Mouse (Mus musculus) limb, embryonic 14.5 days (tissue): ENCODE results near the gene Sec14l5. TPM values are rescaled to one million over a fixed set of nuclear protein-coding genes. Genes with fewer than 3 reads are reported as not detected.
"Not testable (repeated sequence)": the region's sequence is repeated elsewhere in the genome, so short reads cannot be mapped to it uniquely, and the experiment has no call there.

ENCODE experiments used
- ATAC-seq: fragments of 200-750 bp; cut with Nextera tagmentation; 2 replicates; pipeline ENCODE4 v1.8.0; 2017; ENCODE audit warnings: low read depth, moderate number of reproducible peaks, moderate TSS enrichment; ENCODE audit not compliant: low FRiP score
- DNase-seq: peaks from one replicate; pipeline ENCODE4 v3.0.0-alpha.2; 2015; ENCODE audit warnings: low spot score
- H3K27ac ChIP-seq: fragments of 300-500 bp; sonication (generic); replicated peaks from 2 replicates; pipeline ENCODE4 v1.5.1; 2014; ENCODE audit warnings: low read depth, mild to moderate bottlenecking, low read length, moderate library complexity, mixed read lengths
- H3K27me3 ChIP-seq: fragments of 300-500 bp; sonication (generic); 2 replicates; pipeline ENCODE4 v1.6.1; 2014; ENCODE audit warnings: low read length, mixed read lengths; ENCODE audit not compliant: control insufficient read depth, insufficient read depth
- H3K36me3 ChIP-seq: fragments of 300-500 bp; sonication (generic); 2 replicates; pipeline ENCODE4 v1.6.1; 2014; ENCODE audit warnings: mild to moderate bottlenecking, low read length, moderate library complexity, mixed read lengths; ENCODE audit not compliant: control insufficient read depth, insufficient read depth
- H3K4me1 ChIP-seq: fragments of 300-500 bp; sonication (generic); 2 replicates; pipeline ENCODE4 v1.6.1; 2014; ENCODE audit warnings: antibody characterized with exemption, low read length, mixed read lengths; ENCODE audit not compliant: control insufficient read depth, insufficient read depth
- H3K4me2 ChIP-seq: fragments of 300-500 bp; sonication (generic); replicated peaks from 2 replicates; pipeline ENCODE4 v1.6.1; 2014; ENCODE audit warnings: low read depth, mild to moderate bottlenecking, low read length, moderate library complexity; ENCODE audit not compliant: severe bottlenecking
- H3K4me3 ChIP-seq: fragments of 300-500 bp; sonication (generic); replicated peaks from 2 replicates; pipeline ENCODE4 v1.5.1; 2014; ENCODE audit warnings: low read length
- H3K9ac ChIP-seq: fragments of 300-500 bp; sonication (generic); 2 replicates; pipeline ENCODE4 v1.6.1; 2014; ENCODE audit warnings: mild to moderate bottlenecking, low read depth, low read length, moderate library complexity; ENCODE audit not compliant: severe bottlenecking
- H3K9me3 ChIP-seq: fragments of 300-500 bp; sonication (generic); 2 replicates; pipeline ENCODE4 v1.6.1; 2016; ENCODE audit warnings: low read length; ENCODE audit not compliant: control insufficient read depth
- POLR2A ChIP-seq: fragments of 200-500 bp; IDR thresholded peaks from 2 replicates; pipeline ENCODE4 v1.8.0; 2012; ENCODE audit warnings: inconsistent platforms, mild to moderate bottlenecking, moderate library complexity, borderline replicate concordance; ENCODE audit not compliant: insufficient read depth, insufficient read length; ENCODE audit errors: extremely low read depth
- WGBS: fragments of 180-500 bp; shearing (Covaris S2); extraction: QIAGEN DNeasy Blood & Tissue Kit; methylation state at CpG from one replicate; pipeline ENCODE4 v1.1.7; 2014; 5-methylcytosine and 5-hydroxymethylcytosine counted together
- microRNA-seq: library from miRNA; unstranded; fragments of <30 nt; microRNA quantifications from one replicate; pipeline ENCODE4, GENCODE M21; 2016
- polyA plus RNA-seq, 2 experiments: library from polyadenylated mRNA; depleted of rRNA in 1 of 2; stranded (reverse) in 1 of 2; unstranded in 1 of 2; fragments of >200 nt; fragmentation: Nextera tagmentation in 1 of 2; extraction: Ambion mirVana in 1 of 2; gene quantifications; 2 replicates each; pipeline versions ENCODE4 v1.2.1 to v1.2.3; 2012 to 2014

Gene Sec14l5
- polyA plus RNA-seq, 2 experiments = 0.10 to 0.45 TPM

DNA sequence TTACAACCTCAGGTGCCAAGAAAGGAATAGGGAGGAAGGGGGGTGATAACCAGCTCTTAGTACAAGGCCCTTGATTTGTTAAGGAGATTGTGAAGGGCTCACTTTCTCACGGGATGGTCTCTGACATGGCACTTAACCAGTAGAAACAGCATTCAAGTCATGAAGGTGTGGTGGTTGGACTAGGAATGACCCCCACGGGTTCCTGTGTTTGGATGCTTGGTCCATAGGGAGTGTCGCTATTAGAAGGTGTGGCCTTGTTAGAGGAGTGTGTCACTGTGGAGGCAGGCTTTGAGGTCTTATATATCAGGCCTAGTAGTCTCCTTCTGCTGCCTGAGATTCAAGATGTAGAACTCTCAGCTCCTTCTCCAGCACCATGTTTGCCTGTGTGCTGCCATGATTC is 81.2 kb downstream of the Sec14l5 start:
- not testable (repeated sequence) for DNase-seq, H3K36me3 ChIP-seq, H3K4me2 ChIP-seq, H3K4me3 ChIP-seq, H3K9me3 ChIP-seq, H3K4me1 ChIP-seq, H3K27ac ChIP-seq, H3K27me3 ChIP-seq, ATAC-seq, H3K9ac ChIP-seq
- 71% methylated on average over 3 of the region's 3 CpGs for WGBS

DNA sequence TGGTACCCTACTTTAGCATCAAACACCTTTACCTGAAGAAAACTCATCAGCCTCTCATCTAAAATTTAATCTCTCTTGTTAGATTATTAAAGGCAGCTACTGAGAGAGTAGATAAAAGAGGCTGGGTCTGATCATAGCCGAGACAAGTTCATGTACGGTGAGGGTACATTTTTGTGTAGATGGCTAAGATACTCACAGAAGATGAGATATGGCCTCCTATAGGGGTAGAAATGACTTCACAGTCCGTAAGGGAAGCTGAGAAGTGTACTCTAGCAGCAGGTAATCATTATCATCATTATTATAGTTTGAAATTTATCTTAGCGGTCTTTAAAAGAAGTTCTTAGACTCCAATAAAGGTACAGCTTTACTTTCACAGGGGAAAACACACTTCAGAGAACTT is 86.1 kb downstream of the Sec14l5 start:
- ATAC-seq (peak; percentile 2; the same call in 1 of the 2 replicates), DNase-seq (no peak)
- H3K9me3 ChIP-seq = no peaks in the 10 kb centered on the region
- peaks cover 8% of the 10 kb centered on the region; the same call in 1 of the 2 replicates for H3K36me3 ChIP-seq
- no peak overlapping the region for H3K9ac ChIP-seq
- peak overlapping the region; percentile 74; the same call in 1 of the 2 replicates for H3K4me2 ChIP-seq
- peak overlapping the region; percentile 78 for H3K4me3 ChIP-seq
- H3K4me1 ChIP-seq = peaks cover 7% of the 10 kb centered on the region
- no peaks in the 10 kb centered on the region for H3K27me3 ChIP-seq
- no peak for TF ChIP-seq POLR2A
- no peak overlapping the region for H3K27ac ChIP-seq
- 76% methylated on average over 4 of the region's 4 CpGs for WGBS

DNA sequence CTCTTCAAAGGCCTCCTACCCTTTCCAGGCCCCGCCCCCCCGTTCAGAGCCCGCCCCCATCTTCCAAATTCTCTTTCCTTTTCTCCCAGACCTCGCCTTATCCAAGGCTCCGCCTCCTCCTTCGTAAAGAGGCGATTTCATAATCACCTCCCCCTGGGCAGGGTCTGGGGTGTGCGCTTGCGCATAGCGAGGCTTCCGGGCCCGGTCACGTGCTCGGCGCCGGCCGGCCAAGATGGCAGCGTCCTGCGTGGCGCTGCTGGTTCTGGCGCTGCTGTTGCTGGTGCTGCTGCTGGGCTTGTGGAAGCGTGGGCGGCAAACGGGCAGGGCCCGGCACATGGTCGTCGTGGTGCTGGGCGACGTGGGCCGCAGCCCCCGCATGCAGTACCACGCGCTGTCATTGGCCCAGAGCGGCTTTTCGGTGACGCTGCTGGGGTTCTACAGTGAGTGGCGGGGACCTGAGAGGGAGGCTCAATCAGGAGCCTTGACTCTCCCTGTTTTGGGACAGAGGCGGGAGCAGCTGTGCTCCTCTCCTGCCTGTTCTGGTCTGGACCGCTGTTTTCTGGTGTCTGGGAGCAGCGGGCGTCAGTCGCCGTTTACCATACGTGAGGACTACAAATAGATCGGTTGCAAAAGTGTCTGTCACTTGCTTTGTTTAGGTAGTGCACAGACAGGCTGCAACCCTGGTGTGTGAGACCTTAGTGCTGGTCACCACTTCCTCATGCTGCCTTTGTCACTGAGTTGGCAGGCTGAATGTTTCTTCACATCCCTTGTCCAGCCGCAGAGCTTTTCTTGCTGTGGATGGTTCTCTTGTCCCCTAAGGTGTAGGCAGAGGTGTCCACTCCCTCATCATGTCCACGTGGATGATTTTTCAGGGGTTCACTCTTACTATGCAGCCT is 86.8 kb downstream of the Sec14l5 start, which contains the start of gene Alg1:
Gene Alg1 (plus strand): TSS at position 204 of the 896 bp plus-strand sequence.
- H3K36me3 ChIP-seq = peaks cover 11% of the 10 kb centered on the region; the same call in 1 of the 2 replicates
- peak within 1 kb of the TSS; percentile 78 for H3K4me3 ChIP-seq
- peak within 1 kb of the TSS; percentile 71 for H3K9ac ChIP-seq
- ATAC-seq (peak; percentile 98), DNase-seq (peak; percentile 94)
- peak; percentile 99 for TF ChIP-seq POLR2A
- H3K9me3 ChIP-seq = no peaks in the 10 kb centered on the region
- H3K27ac ChIP-seq = no peak within 1 kb of the TSS; the same call in 1 of the 2 replicates
- H3K4me1 ChIP-seq = peaks cover 7% of the 10 kb centered on the region
- peak within 1 kb of the TSS; percentile 74 for H3K4me2 ChIP-seq
- 2% methylated on average over 46 of the region's 47 CpGs for WGBS
- no peaks in the 10 kb centered on the region for H3K27me3 ChIP-seq

Small RNAs within 50 kb of the gene (microRNA-seq; reads per million reads assigned to microRNA genes)
- gene Gm23689 (not detected), gene Gm26095 (not detected), gene Mir6364 (not detected)

Other genes with a start within 250 kb of the Sec14l5 start
- 127 and 140 TPM in 2 replicates for gene Nudt16l1, start 208.3 kb upstream of the Sec14l5 start, polyA plus RNA-seq (2012; rRNA removed)
- gene Nudt16l1, start 208.3 kb upstream of the Sec14l5 start, polyA plus RNA-seq (2014; fragmentation: Nextera tagmentation; extraction: Ambion mirVana) = 172 and 178 TPM in 2 replicates
- gene Anks3, start 182.9 kb upstream of the Sec14l5 start, polyA plus RNA-seq (2012; rRNA removed) = 106 and 108 TPM in 2 replicates
- gene Anks3, start 182.9 kb upstream of the Sec14l5 start, polyA plus RNA-seq (2014; fragmentation: Nextera tagmentation; extraction: Ambion mirVana) = 59.3 and 67.9 TPM in 2 replicates
- 0.04 and 0.05 TPM in 2 replicates for gene Sept12, start 149.3 kb upstream of the Sec14l5 start, polyA plus RNA-seq (2012; rRNA removed)
- not detected in 2 replicates for gene Sept12, start 149.3 kb upstream of the Sec14l5 start, polyA plus RNA-seq (2014; fragmentation: Nextera tagmentation; extraction: Ambion mirVana)
- 2.9 and 3.5 TPM in 2 replicates for gene Smim22, start 139.8 kb upstream of the Sec14l5 start, polyA plus RNA-seq (2012; rRNA removed)
- gene Smim22, start 139.8 kb upstream of the Sec14l5 start, polyA plus RNA-seq (2014; fragmentation: Nextera tagmentation; extraction: Ambion mirVana) = 4.2 and 4.5 TPM in 2 replicates
- gene Rogdi, start 133.6 kb upstream of the Sec14l5 start, polyA plus RNA-seq (2012; rRNA removed) = 64.5 and 81.5 TPM in 2 replicates
- 50.1 and 56.7 TPM in 2 replicates for gene Rogdi, start 133.6 kb upstream of the Sec14l5 start, polyA plus RNA-seq (2014; fragmentation: Nextera tagmentation; extraction: Ambion mirVana)
- gene Glyr1, start 97.2 kb upstream of the Sec14l5 start, polyA plus RNA-seq (2012; rRNA removed) = 121 and 127 TPM in 2 replicates
- gene Glyr1, start 97.2 kb upstream of the Sec14l5 start, polyA plus RNA-seq (2014; fragmentation: Nextera tagmentation; extraction: Ambion mirVana) = 87.9 and 102 TPM in 2 replicates
- gene Ubn1, start 97.1 kb upstream of the Sec14l5 start, polyA plus RNA-seq (2012; rRNA removed) = 37.9 and 46.9 TPM in 2 replicates
- gene Ubn1, start 97.1 kb upstream of the Sec14l5 start, polyA plus RNA-seq (2014; fragmentation: Nextera tagmentation; extraction: Ambion mirVana) = 25.7 and 29.0 TPM in 2 replicates
- 8.9 and 15.6 TPM in 2 replicates for gene Ppl, start 14.7 kb upstream of the Sec14l5 start, polyA plus RNA-seq (2012; rRNA removed)
- 23.5 and 33.7 TPM in 2 replicates for gene Ppl, start 14.7 kb upstream of the Sec14l5 start, polyA plus RNA-seq (2014; fragmentation: Nextera tagmentation; extraction: Ambion mirVana)
- gene Nagpa, start 56.9 kb downstream of the Sec14l5 start, polyA plus RNA-seq (2012; rRNA removed) = 16.3 and 23.2 TPM in 2 replicates
- 17.0 and 17.2 TPM in 2 replicates for gene Nagpa, start 56.9 kb downstream of the Sec14l5 start, polyA plus RNA-seq (2014; fragmentation: Nextera tagmentation; extraction: Ambion mirVana)
- 2.9 and 3.0 TPM in 2 replicates for gene AU021092, start 75.2 kb downstream of the Sec14l5 start, polyA plus RNA-seq (2012; rRNA removed)
- 2.5 and 2.9 TPM in 2 replicates for gene AU021092, start 75.2 kb downstream of the Sec14l5 start, polyA plus RNA-seq (2014; fragmentation: Nextera tagmentation; extraction: Ambion mirVana)
- gene Alg1, start 86.5 kb downstream of the Sec14l5 start, polyA plus RNA-seq (2012; rRNA removed) = 59.0 and 66.7 TPM in 2 replicates
- 34.8 and 36.0 TPM in 2 replicates for gene Alg1, start 86.5 kb downstream of the Sec14l5 start, polyA plus RNA-seq (2014; fragmentation: Nextera tagmentation; extraction: Ambion mirVana)
- 36.1 and 42.7 TPM in 2 replicates for gene Eef2kmt, start 108.9 kb downstream of the Sec14l5 start, polyA plus RNA-seq (2012; rRNA removed)
- gene Eef2kmt, start 108.9 kb downstream of the Sec14l5 start, polyA plus RNA-seq (2014; fragmentation: Nextera tagmentation; extraction: Ambion mirVana) = 26.7 and 28.3 TPM in 2 replicates